Mouse (Mus musculus): ENCODE results near the gene C2cd3. TPM values are rescaled to one million over a fixed set of nuclear protein-coding genes. Genes with fewer than 3 reads are reported as not detected.
A peak's percentile ranks its signal among the peaks of the same experiment; 100 is the strongest.

The C2cd3 gene
- polyA plus RNA-seq, 1 experiment from 2014 or later = 30.7 TPM

DNA sequence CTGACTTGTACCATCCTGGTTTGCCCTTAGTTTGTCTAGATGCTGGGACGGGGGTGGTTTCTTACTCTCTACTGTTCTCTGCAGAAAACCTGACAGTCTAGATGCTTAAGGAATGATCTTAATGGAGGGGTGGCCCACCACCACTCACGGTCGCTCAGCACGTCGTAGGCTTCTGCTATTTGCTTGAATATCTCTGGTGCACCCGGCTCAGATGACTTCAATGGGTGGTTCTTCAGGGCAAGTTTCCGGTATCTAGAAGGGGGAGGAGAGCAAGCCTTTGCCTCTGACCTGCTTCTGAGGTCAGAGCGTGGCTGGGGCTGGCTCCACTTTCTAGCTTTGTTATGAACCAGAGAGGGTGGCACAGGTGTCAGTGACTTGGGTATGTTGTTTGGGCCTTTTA lies 139.6 kb downstream of the C2cd3 start:
- no peak for DNase-seq (ENCODE audit: low spot score)
- H3K27ac ChIP-seq (replicated peaks) = no peak overlapping the region
- peaks cover 5% of the 10 kb centered on the region for H3K4me1 ChIP-seq
- H3K4me3 ChIP-seq = no peak overlapping the region
- WGBS = 85% methylated on average over 8 of the region's 8 CpGs
- no peaks in the 10 kb centered on the region for H3K36me3 ChIP-seq
- H3K9me3 ChIP-seq (replicated peaks) = no peaks in the 10 kb centered on the region
- no peaks in the 10 kb centered on the region for H3K27me3 ChIP-seq (ENCODE audit: low read depth, poor library complexity, severe bottlenecking)

DNA sequence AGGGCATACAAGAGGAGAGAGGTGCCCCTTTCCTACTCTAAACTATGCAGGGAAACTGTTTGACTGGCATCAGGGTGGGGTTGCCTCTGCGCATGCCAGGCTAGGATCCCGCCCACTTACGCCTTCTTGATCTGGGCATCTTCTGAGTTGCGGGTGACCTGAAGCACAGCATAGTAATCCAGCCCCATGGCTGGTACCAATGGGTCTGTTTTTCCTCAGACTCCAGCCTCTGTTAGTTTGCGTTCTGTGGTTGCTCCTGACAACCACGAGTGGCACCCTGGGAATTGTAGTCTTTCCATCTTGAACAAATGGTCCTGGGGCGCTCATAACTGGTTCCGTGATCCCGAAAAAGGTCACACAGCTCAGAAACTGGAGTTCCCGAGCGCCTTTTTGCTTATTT lies 142.5 kb downstream of the C2cd3 start, which contains the start of gene Dnajb13:
Dnajb13 (minus strand) TSS at position 388 of the 400 bp plus-strand sequence.
- DNase-seq (ENCODE audit: low spot score) = peak; percentile 24
- no peaks in the 10 kb centered on the region for H3K27me3 ChIP-seq (ENCODE audit: low read depth, poor library complexity, severe bottlenecking)
- 48% methylated on average over 11 of the region's 11 CpGs for WGBS
- H3K4me1 ChIP-seq = peaks cover 5% of the 10 kb centered on the region
- H3K9me3 ChIP-seq (replicated peaks) = no peaks in the 10 kb centered on the region
- no peak within 1 kb of the TSS for H3K27ac ChIP-seq (replicated peaks)
- no peaks in the 10 kb centered on the region for H3K36me3 ChIP-seq
- H3K4me3 ChIP-seq = peak within 1 kb of the TSS; percentile 16; the same call in 1 of the 2 replicates

Other genes with a start within 250 kb of the C2cd3 start
- gene Lipt2, start 213.0 kb upstream of the C2cd3 start, polyA plus RNA-seq (2016; fragmentation: Nextera tagmentation; extraction: Ambion mirVana) = 20.7 and 23.4 TPM in 2 replicates
- gene Kcne3, start 195.7 kb upstream of the C2cd3 start, polyA plus RNA-seq (2016; fragmentation: Nextera tagmentation; extraction: Ambion mirVana) = 2.9 and 6.7 TPM in 2 replicates
- gene Pgm2l1, start 144.8 kb upstream of the C2cd3 start, polyA plus RNA-seq (2016; fragmentation: Nextera tagmentation; extraction: Ambion mirVana) = 4.5 and 7.3 TPM in 2 replicates
- gene P4ha3, start 86.7 kb upstream of the C2cd3 start, polyA plus RNA-seq (2016; fragmentation: Nextera tagmentation; extraction: Ambion mirVana) = 1.4 and 3.1 TPM in 2 replicates
- gene Ppme1, start 74 bp downstream of the C2cd3 start, polyA plus RNA-seq (2016; fragmentation: Nextera tagmentation; extraction: Ambion mirVana) = 96.9 and 111 TPM in 2 replicates
- not detected in 2 replicates for gene Ucp3, start 100.8 kb downstream of the C2cd3 start, polyA plus RNA-seq (2016; fragmentation: Nextera tagmentation; extraction: Ambion mirVana)
- 81.4 and 93.1 TPM in 2 replicates for gene Ucp2, start 121.1 kb downstream of the C2cd3 start, polyA plus RNA-seq (2016; fragmentation: Nextera tagmentation; extraction: Ambion mirVana)
- 0.42 and 0.81 TPM in 2 replicates for gene Dnajb13, start 142.7 kb downstream of the C2cd3 start, polyA plus RNA-seq (2016; fragmentation: Nextera tagmentation; extraction: Ambion mirVana)
- gene Coa4, start 164.8 kb downstream of the C2cd3 start, polyA plus RNA-seq (2016; fragmentation: Nextera tagmentation; extraction: Ambion mirVana) = 22.0 and 22.8 TPM in 2 replicates
- gene Rab6a, start 235.2 kb downstream of the C2cd3 start, polyA plus RNA-seq (2016; fragmentation: Nextera tagmentation; extraction: Ambion mirVana) = 98.2 and 105 TPM in 2 replicates
- 63.2 and 68.9 TPM in 2 replicates for gene Mrpl48, start 236.1 kb downstream of the C2cd3 start, polyA plus RNA-seq (2016; fragmentation: Nextera tagmentation; extraction: Ambion mirVana)

Data from midbrain, embryonic 10.5 days (tissue).